Mouse (Mus musculus) lung, embryonic 14.5 days (tissue): ENCODE results near the gene Lrp10. TPM values are rescaled to one million over a fixed set of nuclear protein-coding genes. Genes with fewer than 3 reads are reported as not detected.

ENCODE experiments used
- ATAC-seq: fragments of 200-750 bp; cut with Nextera tagmentation; 2 replicates; pipeline ENCODE4 v1.8.0; 2017; ENCODE audit warnings: mild to moderate bottlenecking, moderate TSS enrichment, moderate library complexity; ENCODE audit not compliant: insufficient read depth
- DNase-seq: peaks from one replicate; pipeline ENCODE4 v3.0.0-alpha.2; 2015
- H3K27ac ChIP-seq: fragments of 300-500 bp; sonication (generic); 2 replicates; pipeline ENCODE4 v1.5.1; 2014; ENCODE audit warnings: low read depth, mild to moderate bottlenecking, moderate library complexity
- H3K27me3 ChIP-seq: fragments of 300-500 bp; sonication (generic); 2 replicates; pipeline ENCODE4 v1.6.1; 2014; ENCODE audit warnings: low read length, control low read depth; ENCODE audit not compliant: insufficient read depth
- H3K36me3 ChIP-seq: fragments of 300-500 bp; sonication (generic); 2 replicates; pipeline ENCODE4 v1.6.1; 2014; ENCODE audit warnings: control low read depth; ENCODE audit not compliant: insufficient read depth
- H3K4me1 ChIP-seq: fragments of 300-500 bp; sonication (generic); 2 replicates; pipeline ENCODE4 v1.6.1; 2014; ENCODE audit warnings: antibody characterized with exemption, control low read depth; ENCODE audit not compliant: insufficient read depth
- H3K4me2 ChIP-seq: fragments of 300-500 bp; sonication (generic); 2 replicates; pipeline ENCODE4 v1.6.1; 2014; ENCODE audit warnings: mild to moderate bottlenecking
- H3K4me3 ChIP-seq: fragments of 300-500 bp; sonication (generic); 2 replicates; pipeline ENCODE4 v1.5.1; 2014; ENCODE audit warnings: low read depth, low read length
- H3K9ac ChIP-seq: fragments of 300-500 bp; sonication (generic); 2 replicates; pipeline ENCODE4 v1.6.1; 2014
- H3K9me3 ChIP-seq: fragments of 300-500 bp; sonication (generic); 2 replicates; pipeline ENCODE4 v1.6.1; 2016; ENCODE audit warnings: low read depth, low read length, control low read depth
- CTCF ChIP-seq: IDR thresholded peaks from 2 replicates; pipeline ENCODE4 v1.5.1; 2016; ENCODE audit warnings: antibody characterized with exemption, low read depth
- WGBS: fragments of 180-500 bp; shearing (Covaris S2); extraction: QIAGEN DNeasy Blood & Tissue Kit; methylation state at CpG from one replicate; pipeline ENCODE4 v1.1.7; 2014; 5-methylcytosine and 5-hydroxymethylcytosine counted together
- polyA plus RNA-seq: library from polyadenylated mRNA; unstranded; fragments of >200 nt; fragmentation: Nextera tagmentation; extraction: Ambion mirVana; gene quantifications from 2 replicates; pipeline ENCODE4 v1.2.1, GENCODE M21; 2014

The Lrp10 gene
- polyA plus RNA-seq, 1 experiment from 2014 or later = 46.2 TPM

- Histone ChIP-seq H3K4me2 (no peak overlapping the region), H3K27me3 (no peaks in the 10 kb centered on the region), H3K9me3 (peaks cover 4% of the 10 kb centered on the region; the same call in 1 of the 2 replicates), H3K4me3 (no peak overlapping the region), H3K9ac (no peak overlapping the region), H3K27ac (no peak overlapping the region), H3K4me1 (no peaks in the 10 kb centered on the region), H3K36me3 (no peaks in the 10 kb centered on the region)
- DNase-seq (no peak), ATAC-seq (no peak)
- 60% methylated on average over 2 of the region's 2 CpGs for WGBS
- TF ChIP-seq CTCF = no peak
These were observed 35.4 kb downstream of the Lrp10 start for GRCm38 (mm10) chr14:54499330-54499729.

- no peak overlapping the region for H3K27ac ChIP-seq
- TF ChIP-seq CTCF = no peak
- no peaks in the 10 kb centered on the region for H3K27me3 ChIP-seq
- 51% methylated on average over 2 of the region's 2 CpGs for WGBS
- H3K9me3 ChIP-seq = peaks cover 4% of the 10 kb centered on the region; the same call in 1 of the 2 replicates
- H3K4me1 ChIP-seq = no peaks in the 10 kb centered on the region
- no peak for ATAC-seq
- no peak overlapping the region for H3K4me2 ChIP-seq
- H3K9ac ChIP-seq = no peak overlapping the region
- peaks cover 1% of the 10 kb centered on the region; the same call in 1 of the 2 replicates for H3K36me3 ChIP-seq
- DNase-seq = no peak
- H3K4me3 ChIP-seq = no peak overlapping the region
These were observed 37.4 kb downstream of the Lrp10 start for GRCm38 (mm10) chr14:54501365-54501764.

GRCm38 (mm10) chr14:54503092-54503491, 39.2 kb downstream of the Lrp10 start:
- H3K9me3 ChIP-seq = peaks cover 4% of the 10 kb centered on the region; the same call in 1 of the 2 replicates
- no peak overlapping the region for H3K4me2 ChIP-seq
- no peak overlapping the region for H3K4me3 ChIP-seq
- TF ChIP-seq CTCF = no peak
- H3K36me3 ChIP-seq = peaks cover 19% of the 10 kb centered on the region
- no peak for DNase-seq
- H3K27me3 ChIP-seq = no peaks in the 10 kb centered on the region
- no peaks in the 10 kb centered on the region for H3K4me1 ChIP-seq
- WGBS = 72% methylated on average over 2 of the region's 2 CpGs
- H3K9ac ChIP-seq = no peak overlapping the region
- H3K27ac ChIP-seq = no peak overlapping the region
- no peak for ATAC-seq

GRCm38 (mm10) chr14:54509774-54510173, 45.8 kb downstream of the Lrp10 start:
- ATAC-seq = no peak
- Histone ChIP-seq H3K9ac (no peak overlapping the region), H3K4me1 (no peaks in the 10 kb centered on the region), H3K27ac (no peak overlapping the region), H3K4me2 (no peak overlapping the region), H3K9me3 (no peaks in the 10 kb centered on the region), H3K36me3 (peaks cover 85% of the 10 kb centered on the region), H3K4me3 (no peak overlapping the region), H3K27me3 (no peaks in the 10 kb centered on the region)
- 92% methylated on average over 9 of the region's 9 CpGs for WGBS
- TF ChIP-seq CTCF = no peak
- DNase-seq = no peak

- Histone ChIP-seq H3K9ac (peak overlapping the region; percentile 74), H3K4me2 (peak overlapping the region; percentile 85), H3K4me1 (peaks cover 9% of the 10 kb centered on the region; the same call in 1 of the 2 replicates), H3K4me3 (peak overlapping the region; percentile 49), H3K9me3 (no peaks in the 10 kb centered on the region), H3K36me3 (peaks cover 36% of the 10 kb centered on the region), H3K27ac (peak overlapping the region; percentile 25; the same call in 1 of the 2 replicates), H3K27me3 (no peaks in the 10 kb centered on the region)
- ATAC-seq (no peak; the same call in 1 of the 2 replicates), DNase-seq (no peak)
- 2% methylated on average over 17 of the region's 17 CpGs for WGBS
- TF ChIP-seq CTCF = no peak
These were observed 52.9 kb downstream of the Lrp10 start for GRCm38 (mm10) chr14:54516710-54517310.

Other genes with a start within 250 kb of the Lrp10 start
- 382 and 393 TPM in 2 replicates for gene Dad1, start 210.0 kb upstream of the Lrp10 start, polyA plus RNA-seq
- 42.1 and 49.1 TPM in 2 replicates for gene Abhd4, start 209.9 kb upstream of the Lrp10 start, polyA plus RNA-seq
- not detected in 2 replicates for gene Olfr49, start 179.2 kb upstream of the Lrp10 start, polyA plus RNA-seq
- 51.2 and 53.5 TPM in 2 replicates for gene Oxa1l, start 103.3 kb upstream of the Lrp10 start, polyA plus RNA-seq
- 7.4 and 7.6 TPM in 2 replicates for gene Slc7a7, start 46.4 kb upstream of the Lrp10 start, polyA plus RNA-seq
- gene Mrpl52, start 37.2 kb upstream of the Lrp10 start, polyA plus RNA-seq = 274 and 280 TPM in 2 replicates
- gene Mmp14, start 32.5 kb upstream of the Lrp10 start, polyA plus RNA-seq = 182 and 187 TPM in 2 replicates
- gene Rem2, start 12.0 kb downstream of the Lrp10 start, polyA plus RNA-seq = 8.1 and 8.3 TPM in 2 replicates
- 88.2 and 96.5 TPM in 2 replicates for gene Prmt5, start 53.4 kb downstream of the Lrp10 start, polyA plus RNA-seq
- 53.0 and 60.3 TPM in 2 replicates for gene Haus4, start 90.5 kb downstream of the Lrp10 start, polyA plus RNA-seq
- 37.8 and 43.6 TPM in 2 replicates for gene Ajuba, start 113.4 kb downstream of the Lrp10 start, polyA plus RNA-seq
- 8.3 and 9.4 TPM in 2 replicates for gene 4931414P19Rik, start 141.9 kb downstream of the Lrp10 start, polyA plus RNA-seq
- 374 and 393 TPM in 2 replicates for gene Psmb5, start 153.9 kb downstream of the Lrp10 start, polyA plus RNA-seq
- gene Psmb11, start 157.3 kb downstream of the Lrp10 start, polyA plus RNA-seq = not detected in 2 replicates
- not detected in 2 replicates for gene Gm17606, start 176.8 kb downstream of the Lrp10 start, polyA plus RNA-seq
- gene Cdh24, start 177.2 kb downstream of the Lrp10 start, polyA plus RNA-seq = 5.2 and 5.4 TPM in 2 replicates
- 77.4 and 83.2 TPM in 2 replicates for gene 1700123O20Rik, start 222.1 kb downstream of the Lrp10 start, polyA plus RNA-seq
- gene Acin1, start 222.8 kb downstream of the Lrp10 start, polyA plus RNA-seq = 120 and 122 TPM in 2 replicates
- 0.12 and 0.15 TPM in 2 replicates for gene Gm29776, start 234.7 kb downstream of the Lrp10 start, polyA plus RNA-seq
- not detected in 2 replicates for gene Cebpe, start 248.0 kb downstream of the Lrp10 start, polyA plus RNA-seq